Mouse (Mus musculus): ENCODE measurements at regions not wholly inside any gene's neighbourhood (a gene's known extent, or its start where the extent isn't known, plus 50 kb on each side); places are given as distances from the start of the nearest gene placed in this dataset.

DNA sequence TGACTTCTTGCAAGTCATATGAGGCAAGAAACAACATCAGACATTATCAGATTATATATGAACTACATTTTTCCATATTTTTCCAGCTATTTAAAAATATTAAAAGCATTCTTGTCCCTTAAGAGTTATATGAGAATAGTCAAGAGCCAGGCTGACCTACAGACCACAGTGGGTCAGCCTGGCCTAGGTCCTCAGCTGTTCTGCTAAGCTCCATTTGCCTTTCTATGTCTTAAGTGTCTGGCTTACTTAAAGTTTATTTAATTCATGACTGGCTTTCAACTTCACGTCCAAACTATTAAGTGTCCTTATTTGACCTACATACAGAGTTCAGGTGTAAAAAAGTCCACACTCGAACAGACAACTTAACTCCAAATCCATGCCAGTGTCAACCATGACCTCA, 58.1 kb upstream of the Slc22a22 start:
- Histone ChIP-seq H3K4me3 (ENCODE audit: low read depth, low read length) (no peak overlapping the region), H3K4me1 (ENCODE audit: control insufficient read depth, insufficient read depth, low read length) (no peaks in the 10 kb centered on the region), H3K27me3 (ENCODE audit: control insufficient read depth, insufficient read depth, low read length, poor library complexity, severe bottlenecking) (no peaks in the 10 kb centered on the region), H3K27ac (ENCODE audit: insufficient read depth, low read length) (no peak overlapping the region), H3K36me3 (ENCODE audit: control insufficient read depth, insufficient read depth, low read length, poor library complexity, severe bottlenecking) (no peaks in the 10 kb centered on the region), H3K9ac (ENCODE audit: low read depth, poor library complexity, severe bottlenecking) (no peak overlapping the region), H3K9me3 (replicated peaks; ENCODE audit: control insufficient read depth, insufficient read depth, low read length, poor library complexity, severe bottlenecking) (no peaks in the 10 kb centered on the region)
- TF ChIP-seq POLR2A (IDR thresholded peaks at IDR 0.05; ENCODE audit: insufficient read depth, low read length) (no peak), EP300 (IDR thresholded peaks at IDR 0.05; ENCODE audit: insufficient read depth, low read depth, low read length) (no peak), CTCF (IDR thresholded peaks at IDR 0.05; ENCODE audit: low read depth, low read length) (no peak)
